Mouse (Mus musculus) cerebellum, adult 2 months (tissue): Measurements from ENCODE around the gene Gm17359. TPM values are rescaled to one million over a fixed set of nuclear protein-coding genes. Genes with fewer than 3 reads are reported as not detected.
A peak's percentile ranks its signal among the peaks of the same experiment; 100 is the strongest.
"Not testable (repeated sequence)": the region's sequence is repeated elsewhere in the genome, so short reads cannot be mapped to it uniquely, and the experiment has no call there.

Source experiments
- DNase-seq, 2 experiments: peaks; one replicate each; pipeline ENCODE4 v3.0.0; 2021
- H3K27ac ChIP-seq: fragments of 200-500 bp; 2 replicates; pipeline ENCODE4 v1.5.1; 2012; ENCODE audit warnings: low read length, control low read depth, inconsistent platforms; ENCODE audit not compliant: insufficient read depth
- H3K27me3 ChIP-seq: fragments of 200-500 bp; 2 replicates; pipeline ENCODE4 v1.6.1; 2012; ENCODE audit warnings: inconsistent platforms, mild to moderate bottlenecking, low read length, moderate library complexity; ENCODE audit not compliant: control insufficient read depth, insufficient read depth
- H3K4me1 ChIP-seq: fragments of 200-500 bp; 2 replicates; pipeline ENCODE4 v1.6.1; 2011; ENCODE audit warnings: low read length; ENCODE audit not compliant: control insufficient read depth, insufficient read depth
- H3K4me3 ChIP-seq: fragments of 200-500 bp; replicated peaks from 2 replicates; pipeline ENCODE3; 2011; ENCODE audit warnings: mild to moderate bottlenecking, low read depth, low read length, control low read depth; ENCODE audit not compliant: insufficient read depth
- CTCF ChIP-seq: fragments of 200-500 bp; IDR thresholded peaks from 2 replicates; pipeline ENCODE4 v1.5.1; 2011; ENCODE audit warnings: low read depth, mild to moderate bottlenecking, control low read depth, low read length, moderate library complexity, borderline replicate concordance; ENCODE audit not compliant: insufficient read depth
- POLR2A ChIP-seq: fragments of 200-500 bp; IDR thresholded peaks from 2 replicates; pipeline ENCODE4 v1.6.1; 2011; ENCODE audit warnings: low read length, control low read depth, borderline replicate concordance; ENCODE audit not compliant: insufficient read depth
- WGBS: fragments of 180-500 bp; shearing (Covaris S2); methylation state at CpG from one replicate; pipeline ENCODE4 v1.1.7; 2018; 5-methylcytosine and 5-hydroxymethylcytosine counted together
- polyA plus RNA-seq: library from polyadenylated mRNA; depleted of rRNA; stranded (reverse); fragments of >200 nt; gene quantifications from 2 replicates; pipeline ENCODE4 v1.2.3, GENCODE M21; 2012

Gene Gm17359
- polyA plus RNA-seq, 1 experiment, result not detected

- 66% methylated on average over 5 of the region's 5 CpGs for WGBS
- TF ChIP-seq POLR2A (no peak), CTCF (no peak)
- DNase-seq, result no peak
- Histone ChIP-seq H3K27me3 (no peaks in the 10 kb centered on the region), H3K4me1 (no peaks in the 10 kb centered on the region), H3K4me3 (no peak overlapping the region), H3K27ac (no peak overlapping the region)
These were observed 98.5 kb downstream of the Gm17359 start for GRCm38 (mm10) chr3:79434985-79435384.

GRCm38 (mm10) chr3:79436186-79436585 is 99.7 kb downstream of the Gm17359 start:
- WGBS, result 80% methylated on average over 7 of the region's 7 CpGs
- no peak overlapping the region for H3K27ac ChIP-seq
- DNase-seq, result no peak

GRCm38 (mm10) chr3:79438276-79438675 is 101.8 kb downstream of the Gm17359 start:
- no peak for DNase-seq
- Histone ChIP-seq H3K4me3 (no peak overlapping the region), H3K27me3 (no peaks in the 10 kb centered on the region), H3K4me1 (peaks cover 8% of the 10 kb centered on the region; the same call in 1 of the 2 replicates), H3K27ac (no peak overlapping the region)
- WGBS, result over 99% methylated on average over 3 of the region's 3 CpGs
- TF ChIP-seq POLR2A (no peak), CTCF (no peak)

More at GRCm38 (mm10) chr3:79436186-79436585, 99.7 kb downstream of the Gm17359 start:
- TF ChIP-seq POLR2A, result no peak
- no peak for TF ChIP-seq CTCF
- Histone ChIP-seq H3K27me3 (no peaks in the 10 kb centered on the region), H3K4me1 (peaks cover 7% of the 10 kb centered on the region; the same call in 1 of the 2 replicates), H3K4me3 (no peak overlapping the region)

GRCm38 (mm10) chr3:79440976-79441491 is 104.6 kb downstream of the Gm17359 start:
- peak overlapping the region; percentile 31 for H3K4me3 ChIP-seq
- peak overlapping the region; percentile 10 for H3K27ac ChIP-seq
- H3K4me1 ChIP-seq, result peaks cover 8% of the 10 kb centered on the region; the same call in 1 of the 2 replicates
- 2% methylated on average over 12 of the region's 12 CpGs for whole genome bisulfite sequencing
- no peak for TF ChIP-seq CTCF
- no peak for TF ChIP-seq POLR2A
- DNase-seq, result peak; percentile 83 to 89
- H3K27me3 ChIP-seq, result no peaks in the 10 kb centered on the region

GRCm38 (mm10) chr3:79443850-79444249 is 107.4 kb downstream of the Gm17359 start:
- Histone ChIP-seq H3K4me3 (no peak overlapping the region), H3K27ac (no peak overlapping the region), H3K27me3 (no peaks in the 10 kb centered on the region), H3K4me1 (peaks cover 8% of the 10 kb centered on the region; the same call in 1 of the 2 replicates)
- TF ChIP-seq CTCF, result no peak
- no peak for TF ChIP-seq POLR2A
- 71% methylated on average over 4 of the region's 4 CpGs for WGBS
- DNase-seq, result no peak

- Histone ChIP-seq H3K27me3 (no peaks in the 10 kb centered on the region), H3K4me3 (no peak overlapping the region), H3K4me1 (peaks cover 8% of the 10 kb centered on the region; the same call in 1 of the 2 replicates), H3K27ac (no peak overlapping the region)
- DNase-seq, result no peak
- WGBS, result 83% methylated on average over 8 of the region's 8 CpGs
- no peak for TF ChIP-seq POLR2A
- TF ChIP-seq CTCF, result no peak
These were observed 108.6 kb downstream of the Gm17359 start for GRCm38 (mm10) chr3:79445041-79445440.

- Histone ChIP-seq H3K4me1 (peaks cover 1% of the 10 kb centered on the region; the same call in 1 of the 2 replicates), H3K27me3 (no peaks in the 10 kb centered on the region), H3K4me3 (no peak overlapping the region), H3K27ac (no peak overlapping the region)
- WGBS, result 94% methylated on average over 4 of the region's 4 CpGs
- TF ChIP-seq CTCF (no peak), POLR2A (no peak)
- no peak for DNase-seq
These were observed 109.7 kb downstream of the Gm17359 start for GRCm38 (mm10) chr3:79446124-79446523.

- not testable (repeated sequence) for H3K4me3 ChIP-seq, H3K27ac ChIP-seq, H3K27me3 ChIP-seq, DNase-seq, H3K4me1 ChIP-seq
- 71% methylated on average over 3 of the region's 3 CpGs for WGBS
These were observed 110.2 kb downstream of the Gm17359 start for GRCm38 (mm10) chr3:79446648-79447047.
